Mouse (Mus musculus) C2C12 (cell line): ENCODE data around the gene Actn1. TPM values are rescaled to one million over a fixed set of nuclear protein-coding genes. Genes with fewer than 3 reads are reported as not detected.
A peak's percentile ranks its signal among the peaks of the same experiment; 100 is the strongest.

Experiments
- H3K27me3 ChIP-seq: one replicate; pipeline ENCODE4 v1.6.1; 2011; ENCODE audit not compliant: control insufficient read depth, insufficient read depth, insufficient read length
- H3K36me3 ChIP-seq: one replicate; pipeline ENCODE4 v1.6.1; 2011; ENCODE audit not compliant: control insufficient read depth, insufficient read depth
- H3K4me3 ChIP-seq: one replicate; pipeline ENCODE4 v1.5.1; 2011; ENCODE audit warnings: mild to moderate bottlenecking, control low read depth; ENCODE audit not compliant: poor library complexity, insufficient read depth, severe bottlenecking
- H3K79me2 ChIP-seq: one replicate; pipeline ENCODE4 v1.6.1; 2011; ENCODE audit not compliant: control insufficient read depth, insufficient read depth
- H3K79me3 ChIP-seq: one replicate; pipeline ENCODE4 v1.6.1; 2011; ENCODE audit warnings: low read depth, control low read depth
- H3ac ChIP-seq: one replicate; pipeline ENCODE3; 2011; ENCODE audit warnings: low read depth; ENCODE audit not compliant: control insufficient read depth, insufficient read length
- CEBPB ChIP-seq: IDR thresholded peaks from one replicate; pipeline ENCODE4 v1.6.1; 2011; ENCODE audit warnings: low read depth, mild to moderate bottlenecking, control low read depth, moderate library complexity
- CTCF ChIP-seq: IDR thresholded peaks from one replicate; pipeline ENCODE4 v1.5.1; 2011; ENCODE audit not compliant: control insufficient read depth, insufficient read depth, insufficient read length
- FOSL1 ChIP-seq: IDR thresholded peaks from one replicate; pipeline ENCODE4 v1.8.0; 2011; ENCODE audit warnings: mild to moderate bottlenecking, low read length; ENCODE audit not compliant: poor library complexity, insufficient read depth, severe bottlenecking
- MAX ChIP-seq: IDR thresholded peaks from one replicate; pipeline ENCODE4 v1.6.1; 2011; ENCODE audit warnings: mild to moderate bottlenecking, control low read depth
- MYOD1 ChIP-seq: IDR thresholded peaks from one replicate; pipeline ENCODE4 v1.6.1; 2011; ENCODE audit warnings: low read depth; ENCODE audit not compliant: control insufficient read depth, insufficient read length
- MYOG ChIP-seq: IDR thresholded peaks from one replicate; pipeline ENCODE4 v1.6.1; 2011; ENCODE audit not compliant: control insufficient read depth, insufficient read length; ENCODE audit errors: extremely low read depth
- USF1 ChIP-seq: IDR thresholded peaks from one replicate; pipeline ENCODE4 v1.6.1; 2011; ENCODE audit warnings: low read depth, mild to moderate bottlenecking, control low read depth, moderate library complexity
- polyA plus RNA-seq: library from polyadenylated mRNA; unstranded; fragments of >200 nt; fragmentation: generic; extraction: Trizol; gene quantifications from one replicate; pipeline ENCODE4 v1.2.1, GENCODE M21; 2012; ENCODE audit warnings: missing spikeins

The Actn1 gene
- polyA plus RNA-seq, 1 experiment: 301 TPM

- Histone ChIP-seq H3ac (no peak overlapping the region), H3K36me3 (peaks cover 55% of the 10 kb centered on the region), H3K79me3 (peaks cover 93% of the 10 kb centered on the region), H3K79me2 (peaks cover 99% of the 10 kb centered on the region), H3K27me3 (no peaks in the 10 kb centered on the region), H3K4me3 (no peak overlapping the region)
- TF ChIP-seq MYOD1 (peak; percentile 38), MYOG (no peak)
Measured at GRCm38 (mm10) chr12:80222473-80222872, 37.7 kb downstream of the Actn1 start.

GRCm38 (mm10) chr12:80220260-80221038, 39.7 kb downstream of the Actn1 start:
- Histone ChIP-seq H3K79me3 (peaks cover 91% of the 10 kb centered on the region), H3K36me3 (peaks cover 39% of the 10 kb centered on the region), H3K4me3 (no peak overlapping the region), H3K27me3 (no peaks in the 10 kb centered on the region), H3K79me2 (peaks cover 99% of the 10 kb centered on the region), H3ac (no peak overlapping the region)
- TF ChIP-seq FOSL1 (no peak), CEBPB (no peak), MYOD1 (peak; percentile 8), MAX (peak; percentile 4), USF1 (no peak), MYOG (no peak)

- H3K79me2 ChIP-seq: peaks cover 99% of the 10 kb centered on the region
- TF ChIP-seq FOSL1 (no peak), MAX (no peak), MYOG (no peak), MYOD1 (no peak), CTCF (no peak), USF1 (no peak), CEBPB (no peak)
- no peak overlapping the region for H3ac ChIP-seq
- no peaks in the 10 kb centered on the region for H3K27me3 ChIP-seq
- no peak overlapping the region for H3K4me3 ChIP-seq
- peaks cover 38% of the 10 kb centered on the region for H3K36me3 ChIP-seq
- peaks cover 91% of the 10 kb centered on the region for H3K79me3 ChIP-seq
Measured at GRCm38 (mm10) chr12:80218784-80219183, 41.4 kb downstream of the Actn1 start.

GRCm38 (mm10) chr12:80218045-80218611, 42.0 kb downstream of the Actn1 start:
- H3K79me2 ChIP-seq: peaks cover 99% of the 10 kb centered on the region
- peaks cover 44% of the 10 kb centered on the region for H3K36me3 ChIP-seq
- no peak overlapping the region for H3K4me3 ChIP-seq
- no peaks in the 10 kb centered on the region for H3K27me3 ChIP-seq
- no peak for TF ChIP-seq CTCF
- no peak for TF ChIP-seq FOSL1
- TF ChIP-seq CEBPB: no peak
- no peak for TF ChIP-seq MYOD1
- TF ChIP-seq USF1: no peak
- no peak for TF ChIP-seq MYOG
- TF ChIP-seq MAX: no peak
- H3ac ChIP-seq: no peak overlapping the region
- peaks cover 91% of the 10 kb centered on the region for H3K79me3 ChIP-seq

GRCm38 (mm10) chr12:80217049-80217448, 43.1 kb downstream of the Actn1 start:
- H3K27me3 ChIP-seq: no peaks in the 10 kb centered on the region
- H3K79me2 ChIP-seq: peaks cover 99% of the 10 kb centered on the region

More at GRCm38 (mm10) chr12:80217049-80217448, 43.1 kb downstream of the Actn1 start:
- peaks cover 42% of the 10 kb centered on the region for H3K36me3 ChIP-seq
- H3K79me3 ChIP-seq: peaks cover 91% of the 10 kb centered on the region
- no peak overlapping the region for H3ac ChIP-seq
- no peak overlapping the region for H3K4me3 ChIP-seq
- TF ChIP-seq MYOG: no peak
- TF ChIP-seq MAX: no peak
- no peak for TF ChIP-seq CTCF
- no peak for TF ChIP-seq CEBPB
- TF ChIP-seq FOSL1: no peak
- TF ChIP-seq MYOD1: no peak
- no peak for TF ChIP-seq USF1
